Mouse (Mus musculus) hindbrain, embryonic 11.5 days (tissue): ENCODE measurements around the gene Tob1. TPM values are rescaled to one million over a fixed set of nuclear protein-coding genes. Genes with fewer than 3 reads are reported as not detected.
A peak's percentile ranks its signal among the peaks of the same experiment; 100 is the strongest.

Experiments
- ATAC-seq: fragments of 200-750 bp; cut with Nextera tagmentation; 2 replicates; pipeline ENCODE4 v1.8.0; 2017; ENCODE audit warnings: mild to moderate bottlenecking, moderate TSS enrichment, moderate library complexity; ENCODE audit not compliant: low FRiP score
- DNase-seq: peaks from one replicate; pipeline ENCODE4 v3.0.0-alpha.2; 2015; ENCODE audit warnings: low spot score
- H3K27ac ChIP-seq: fragments of 300-500 bp; sonication (generic); 2 replicates; pipeline ENCODE4 v1.5.1; 2014; ENCODE audit warnings: mild to moderate bottlenecking, low read depth, low read length
- H3K27me3 ChIP-seq: fragments of 300-500 bp; sonication (generic); 2 replicates; pipeline ENCODE4 v1.6.1; 2014; ENCODE audit warnings: mild to moderate bottlenecking, low read length, moderate library complexity, mixed read lengths; ENCODE audit not compliant: control insufficient read depth, insufficient read depth
- H3K36me3 ChIP-seq: fragments of 300-500 bp; sonication (generic); 2 replicates; pipeline ENCODE4 v1.6.1; 2014; ENCODE audit warnings: mild to moderate bottlenecking, low read length, moderate library complexity, mixed read lengths; ENCODE audit not compliant: control insufficient read depth, insufficient read depth
- H3K4me1 ChIP-seq: fragments of 300-500 bp; sonication (generic); replicated peaks from 2 replicates; pipeline ENCODE4 v1.6.1; 2014; ENCODE audit warnings: low read length, mixed read lengths; ENCODE audit not compliant: control insufficient read depth, insufficient read depth
- H3K4me2 ChIP-seq: fragments of 300-500 bp; sonication (generic); replicated peaks from 2 replicates; pipeline ENCODE4 v1.6.1; 2014; ENCODE audit warnings: mild to moderate bottlenecking, low read depth, low read length
- H3K4me3 ChIP-seq: fragments of 300-500 bp; sonication (generic); 2 replicates; pipeline ENCODE4 v1.5.1; 2014; ENCODE audit warnings: low read depth, low read length
- H3K9ac ChIP-seq: fragments of 300-500 bp; sonication (generic); 2 replicates; pipeline ENCODE4 v1.6.1; 2014; ENCODE audit warnings: low read depth, low read length
- H3K9me3 ChIP-seq: fragments of 300-500 bp; sonication (generic); 2 replicates; pipeline ENCODE4 v1.6.1; 2016; ENCODE audit warnings: low read length; ENCODE audit not compliant: control insufficient read depth
- WGBS: fragments of 180-500 bp; shearing (Covaris S2); extraction: QIAGEN DNeasy Blood & Tissue Kit; methylation state at CpG from one replicate; pipeline ENCODE4 v1.1.7; 2014; 5-methylcytosine and 5-hydroxymethylcytosine counted together
- polyA plus RNA-seq: library from polyadenylated mRNA; unstranded; fragments of >200 nt; fragmentation: Nextera tagmentation; extraction: Ambion mirVana; gene quantifications from 2 replicates; pipeline ENCODE4 v1.2.1, GENCODE M21; 2014

Tob1 gene
- polyA plus RNA-seq, 1 experiment from 2014 or later, result 38.9 TPM

DNA sequence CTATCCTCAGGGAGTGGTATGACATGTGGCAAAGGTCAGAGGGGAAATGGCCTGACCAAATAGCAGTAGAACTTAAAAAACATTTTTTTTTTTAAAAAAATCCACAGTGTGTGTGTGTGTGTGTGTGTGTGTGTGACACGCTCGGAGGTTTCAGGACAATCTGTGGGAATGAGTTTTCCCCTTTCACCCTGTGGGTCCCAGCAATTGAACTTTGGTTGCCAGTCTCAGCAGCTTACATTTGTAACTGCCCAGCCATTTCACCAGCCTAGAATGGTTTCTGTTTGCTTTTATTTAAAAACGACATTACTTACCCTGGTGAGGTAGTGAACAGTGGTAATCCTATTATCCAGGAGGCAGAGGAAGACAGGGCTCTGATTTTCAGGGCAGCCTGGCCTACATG, 8.2 kb upstream of the Tob1 start:
- H3K27me3 ChIP-seq, result no peaks in the 10 kb centered on the region
- no peak overlapping the region for H3K27ac ChIP-seq
- ATAC-seq (no peak), DNase-seq (no peak)
- no peaks in the 10 kb centered on the region for H3K36me3 ChIP-seq
- H3K4me1 ChIP-seq, result no peaks in the 10 kb centered on the region
- H3K4me2 ChIP-seq, result no peak overlapping the region
- no peaks in the 10 kb centered on the region for H3K9me3 ChIP-seq
- WGBS, result 71% methylated on average over 3 of the region's 3 CpGs
- no peak overlapping the region for H3K9ac ChIP-seq
- H3K4me3 ChIP-seq, result no peak overlapping the region

DNA sequence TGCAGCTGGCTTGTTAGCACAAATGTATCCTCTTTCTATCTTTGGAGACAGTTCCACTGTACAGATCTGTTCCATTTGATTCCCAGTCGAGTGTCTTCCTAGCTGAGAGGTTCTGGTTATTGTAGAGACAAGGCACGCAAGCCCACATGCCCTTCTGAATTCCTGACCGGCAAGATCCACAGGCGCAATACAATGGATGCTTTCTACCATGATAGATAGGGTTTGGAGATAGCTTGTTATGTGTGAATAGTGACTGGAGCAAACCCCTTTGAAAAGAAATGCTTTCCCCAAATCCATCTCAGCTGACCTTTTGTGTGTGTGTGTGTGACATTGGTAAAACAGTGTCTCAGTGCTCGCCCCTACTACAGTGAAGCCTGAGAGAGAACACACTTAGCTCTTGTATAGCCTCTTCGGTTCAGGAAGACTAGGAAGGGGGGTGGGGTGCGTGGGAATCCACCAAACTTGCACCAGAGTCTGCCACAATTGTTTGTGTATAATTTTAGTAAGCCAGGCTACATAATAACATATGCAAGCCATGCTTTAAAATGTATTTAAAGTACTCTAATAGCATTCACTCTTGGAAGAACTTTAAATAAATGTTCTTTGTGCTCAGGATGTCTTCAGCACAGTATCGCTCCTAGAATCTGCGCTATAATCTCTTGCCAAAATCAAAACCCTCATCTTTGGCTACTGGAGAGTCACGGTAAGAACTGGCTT, 4.7 kb upstream of the Tob1 start:
- Histone ChIP-seq H3K36me3 (no peaks in the 10 kb centered on the region), H3K9me3 (no peaks in the 10 kb centered on the region), H3K9ac (no peak overlapping the region), H3K4me3 (no peak overlapping the region), H3K4me1 (no peaks in the 10 kb centered on the region; the same call in 1 of the 2 replicates), H3K27me3 (no peaks in the 10 kb centered on the region), H3K27ac (peak overlapping the region; percentile 30; the same call in 1 of the 2 replicates), H3K4me2 (no peak overlapping the region)
- WGBS, result 53% methylated on average over 10 of the region's 10 CpGs
- DNase-seq (no peak), ATAC-seq (no peak)

DNA sequence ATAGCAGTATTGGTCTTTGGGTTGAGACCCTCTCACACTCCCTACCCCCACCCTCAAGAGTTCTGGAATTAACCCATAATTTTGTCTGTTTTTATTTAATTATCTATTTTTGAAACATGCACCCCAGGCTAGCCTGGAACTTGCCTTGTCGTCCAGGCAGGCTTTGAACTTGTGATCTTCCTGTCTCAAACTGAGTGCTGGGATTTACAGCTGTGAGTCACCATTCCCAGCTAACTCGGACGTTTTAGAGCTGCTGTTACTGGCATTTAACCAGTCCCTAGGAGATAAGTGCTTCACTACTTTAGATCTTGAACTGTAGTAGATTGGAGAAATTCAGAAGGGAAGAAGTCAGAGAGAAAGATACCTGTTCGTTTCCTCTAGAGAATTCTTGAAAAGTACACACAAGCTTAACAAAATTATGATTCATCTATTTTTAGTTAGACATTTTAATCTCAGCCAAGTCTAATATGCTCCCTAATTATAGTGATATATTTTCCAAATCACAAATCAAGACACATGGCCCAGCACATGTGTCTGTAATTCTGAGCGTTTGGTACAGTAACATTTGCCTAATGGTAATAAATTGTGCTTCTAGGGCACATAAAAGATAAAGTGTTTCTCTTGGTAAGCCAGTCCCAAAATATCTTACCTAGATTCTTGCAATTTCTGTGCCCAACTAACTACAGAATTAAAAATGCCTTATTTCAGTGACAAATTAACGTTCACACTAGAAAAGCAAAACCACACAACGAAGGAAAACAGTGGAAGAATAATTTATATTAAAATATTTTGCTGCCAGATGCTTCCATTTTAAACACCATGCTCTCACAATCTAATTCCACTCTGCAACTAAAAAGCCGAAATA, 2.2 kb upstream of the Tob1 start:
- 50% methylated on average over 8 of the region's 8 CpGs for WGBS
- H3K4me2 ChIP-seq, result no peak overlapping the region
- DNase-seq (no peak), ATAC-seq (no peak)
- no peak overlapping the region for H3K9ac ChIP-seq
- no peaks in the 10 kb centered on the region for H3K27me3 ChIP-seq
- H3K4me1 ChIP-seq, result peaks cover 2% of the 10 kb centered on the region
- no peak overlapping the region for H3K27ac ChIP-seq
- H3K4me3 ChIP-seq, result no peak overlapping the region; the same call in 1 of the 2 replicates
- peaks cover 2% of the 10 kb centered on the region; the same call in 1 of the 2 replicates for H3K36me3 ChIP-seq
- H3K9me3 ChIP-seq, result no peaks in the 10 kb centered on the region

DNA sequence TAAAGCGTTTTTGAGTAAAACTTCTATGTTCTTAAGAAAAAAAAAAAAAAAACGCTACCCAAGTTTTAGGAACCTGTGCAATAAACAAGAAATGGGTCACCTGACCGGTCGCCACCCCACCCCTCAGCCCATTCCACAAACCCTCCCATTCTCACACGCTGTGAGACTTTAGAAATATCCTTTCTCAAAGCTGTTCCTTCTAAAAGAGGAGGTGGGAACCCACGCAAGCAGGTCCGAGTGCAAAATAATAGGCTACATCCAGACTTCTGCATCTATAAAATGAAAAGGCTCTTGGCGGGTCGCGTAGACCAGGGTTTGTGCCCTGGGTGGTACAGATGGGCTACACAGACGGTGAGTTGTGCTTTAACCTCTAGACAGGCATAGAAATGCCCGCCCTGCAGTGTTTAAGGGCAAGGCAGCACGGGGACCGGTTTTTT, 1.5 kb upstream of the Tob1 start:
- Histone ChIP-seq H3K27me3 (no peaks in the 10 kb centered on the region), H3K9me3 (no peaks in the 10 kb centered on the region), H3K4me3 (peak overlapping the region; percentile 46), H3K4me1 (peaks cover 4% of the 10 kb centered on the region), H3K36me3 (peaks cover 6% of the 10 kb centered on the region; the same call in 1 of the 2 replicates), H3K9ac (peak overlapping the region; percentile 69), H3K4me2 (peak overlapping the region; percentile 59), H3K27ac (peak overlapping the region; percentile 97)
- 4% methylated on average over 14 of the region's 14 CpGs for WGBS
- ATAC-seq (no peak), DNase-seq (no peak)

DNA sequence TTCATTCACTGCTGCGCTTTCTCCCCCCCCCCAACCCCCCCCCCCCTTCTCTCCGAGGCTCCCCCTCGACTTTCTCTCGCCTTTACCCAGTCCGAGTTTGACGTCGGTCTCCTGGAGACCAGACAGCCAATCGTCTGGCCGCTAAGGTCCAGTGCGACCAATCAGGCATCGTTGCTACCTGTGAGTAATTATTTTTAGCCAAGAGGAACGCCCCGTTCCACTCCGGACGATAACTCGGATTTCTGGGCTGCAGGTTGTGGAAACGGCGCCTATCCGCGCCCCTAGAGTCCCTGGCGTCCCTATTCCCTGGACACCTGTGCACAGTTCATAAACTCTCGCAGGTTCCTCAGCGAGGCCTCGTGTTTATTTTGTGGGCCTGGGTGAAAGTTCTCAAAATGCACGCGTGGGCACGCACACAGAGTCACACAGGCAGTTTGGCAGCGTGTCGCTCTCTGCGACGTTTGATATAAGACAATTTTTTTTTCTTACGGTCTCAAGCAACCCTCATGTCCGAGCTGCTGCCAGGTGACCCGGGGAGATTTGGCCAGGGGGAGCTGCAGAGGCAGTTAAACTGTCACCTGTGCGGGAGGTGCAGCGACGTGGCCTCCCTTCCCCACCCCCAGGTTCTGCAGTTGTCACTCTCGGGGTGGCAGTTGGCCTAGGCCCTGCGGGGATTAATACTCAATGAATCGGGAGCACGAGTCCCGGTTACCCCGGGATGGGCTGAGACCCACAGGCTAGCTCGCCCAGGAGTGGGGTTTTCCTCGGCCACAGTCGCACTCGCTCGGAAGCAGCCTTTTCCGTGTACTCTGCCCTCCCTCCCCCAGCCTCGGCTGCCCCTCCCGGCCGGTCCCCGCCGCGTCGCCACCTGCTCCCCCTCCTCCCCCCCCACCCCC, 815 bp upstream of the Tob1 start:
- Histone ChIP-seq H3K4me2 (peak overlapping the region; percentile 91), H3K4me3 (peak overlapping the region; percentile 46), H3K9me3 (no peaks in the 10 kb centered on the region), H3K36me3 (peaks cover 6% of the 10 kb centered on the region; the same call in 1 of the 2 replicates), H3K27me3 (no peaks in the 10 kb centered on the region), H3K27ac (peak overlapping the region; percentile 97), H3K9ac (peak overlapping the region; percentile 77), H3K4me1 (peaks cover 4% of the 10 kb centered on the region)
- DNase-seq (peak; percentile 88), ATAC-seq (peak; percentile 84)
- WGBS, result under 1% methylated on average over 45 of the region's 56 CpGs

DNA sequence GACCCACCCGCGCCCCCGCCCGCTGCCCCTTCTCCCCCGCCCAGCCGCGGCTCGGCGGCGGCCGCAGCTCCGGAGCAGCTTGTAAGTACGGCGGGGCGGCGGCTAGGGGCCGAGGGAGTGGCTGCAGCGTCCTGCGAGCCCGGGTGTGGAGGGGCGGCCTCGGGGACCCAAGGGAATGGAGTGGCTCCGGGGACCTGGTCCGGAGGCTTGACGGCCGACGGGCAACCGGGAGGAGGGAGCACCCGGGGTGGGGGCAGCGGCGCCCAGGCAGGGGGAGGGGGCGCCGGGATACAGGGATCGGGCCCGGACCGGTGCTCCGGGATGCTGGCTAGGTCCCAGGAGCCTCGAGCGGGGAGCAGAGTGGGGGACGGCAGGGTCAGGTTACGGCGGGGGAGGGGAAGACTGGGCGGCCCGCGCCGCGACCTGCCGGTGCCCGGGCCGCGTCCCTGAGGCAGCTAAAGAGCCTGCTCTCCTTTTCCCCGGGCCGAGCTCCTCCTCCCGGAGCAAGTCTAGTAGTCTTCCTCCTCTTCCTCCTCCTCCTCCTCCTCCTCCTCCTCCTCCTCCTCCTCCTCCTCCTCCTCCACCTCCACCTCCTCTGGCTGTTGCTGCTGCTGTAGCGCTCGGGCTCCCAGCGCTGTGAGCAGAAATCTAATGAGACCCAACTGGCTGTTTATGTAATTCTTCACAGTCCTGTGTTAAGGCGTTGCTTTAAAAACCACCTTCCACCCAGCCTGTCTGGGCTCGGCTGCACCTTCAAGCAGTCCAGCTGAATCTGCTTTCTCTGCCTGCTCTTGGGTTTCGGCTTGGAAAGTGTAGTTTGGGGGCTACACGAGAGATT, 616 bp downstream of the Tob1 start:
- peak overlapping the region; percentile 98 for H3K9ac ChIP-seq
- H3K4me2 ChIP-seq, result peak overlapping the region; percentile 67
- peak overlapping the region; percentile 96 for H3K4me3 ChIP-seq
- H3K9me3 ChIP-seq, result no peaks in the 10 kb centered on the region
- peak; percentile 75 for DNase-seq
- peaks cover 6% of the 10 kb centered on the region; the same call in 1 of the 2 replicates for H3K36me3 ChIP-seq
- peak overlapping the region; percentile 98 for H3K27ac ChIP-seq
- peaks cover 4% of the 10 kb centered on the region for H3K4me1 ChIP-seq
- H3K27me3 ChIP-seq, result no peaks in the 10 kb centered on the region
- ATAC-seq, result peak; percentile 34
- under 1% methylated on average over 36 of the region's 61 CpGs for WGBS

DNA sequence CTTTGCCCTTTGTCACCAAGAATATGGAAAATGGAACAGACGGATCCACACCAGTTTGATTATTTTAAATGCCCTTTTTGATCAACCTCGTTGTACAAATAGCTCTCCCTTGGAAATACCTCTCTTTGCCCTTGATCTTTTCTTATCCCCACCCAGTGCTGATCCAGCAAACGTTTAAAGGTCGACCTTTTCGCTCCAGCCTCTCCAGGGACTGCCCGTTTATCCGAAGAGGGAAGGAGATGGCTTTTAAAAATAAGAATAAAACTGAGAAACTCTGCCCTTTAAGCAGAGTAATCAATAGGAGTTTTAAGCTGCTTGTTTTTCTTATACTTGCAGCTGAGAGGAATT, 1.2 kb downstream of the Tob1 start:
- DNase-seq, result no peak

More for the DNA sequence above, 1.2 kb downstream of the Tob1 start:
- Histone ChIP-seq H3K4me2 (peak overlapping the region; percentile 67), H3K27ac (peak overlapping the region; percentile 98), H3K4me1 (peaks cover 4% of the 10 kb centered on the region), H3K4me3 (peak overlapping the region; percentile 96), H3K9ac (peak overlapping the region; percentile 82), H3K9me3 (no peaks in the 10 kb centered on the region), H3K36me3 (peaks cover 6% of the 10 kb centered on the region; the same call in 1 of the 2 replicates), H3K27me3 (no peaks in the 10 kb centered on the region)
- WGBS, result 1% methylated on average over 7 of the region's 7 CpGs
- no peak for ATAC-seq
